Mouse (Mus musculus): ENCODE data around the gene Tmem156. TPM values are rescaled to one million over a fixed set of nuclear protein-coding genes. Genes with fewer than 3 reads are reported as not detected.

The Tmem156 gene
- total RNA-seq, 2 experiments from 2014 or later = 2.5 to 16.3 TPM

- no peak for ATAC-seq (replicated peaks; ENCODE audit: low FRiP score, poor library complexity, severe bottlenecking)
These were observed 8.1 kb upstream of the Tmem156 start for GRCm38 (mm10) chr5:65100002-65100401.

GRCm38 (mm10) chr5:65097457-65097856, 5.5 kb upstream of the Tmem156 start:
- ATAC-seq (replicated peaks; ENCODE audit: low FRiP score, poor library complexity, severe bottlenecking) = no peak

GRCm38 (mm10) chr5:65096805-65097204, 4.9 kb upstream of the Tmem156 start:
- no peak for ATAC-seq (replicated peaks; ENCODE audit: low FRiP score, poor library complexity, severe bottlenecking)

- ATAC-seq (replicated peaks; ENCODE audit: low FRiP score, poor library complexity, severe bottlenecking) = no peak
These were observed 4.2 kb upstream of the Tmem156 start for GRCm38 (mm10) chr5:65096082-65096481.

GRCm38 (mm10) chr5:65094902-65095545, 3.1 kb upstream of the Tmem156 start:
- ATAC-seq (replicated peaks; ENCODE audit: low FRiP score, poor library complexity, severe bottlenecking) = no peak

GRCm38 (mm10) chr5:65093769-65094168, 1.8 kb upstream of the Tmem156 start:
- ATAC-seq (replicated peaks; ENCODE audit: low FRiP score, poor library complexity, severe bottlenecking) = no peak

- no peak for ATAC-seq (replicated peaks; ENCODE audit: low FRiP score, poor library complexity, severe bottlenecking)
These were observed 611 bp downstream of the Tmem156 start for GRCm38 (mm10) chr5:65091184-65091858.

GRCm38 (mm10) chr5:65089707-65090106, 2.2 kb downstream of the Tmem156 start:
- ATAC-seq (replicated peaks; ENCODE audit: low FRiP score, poor library complexity, severe bottlenecking) = no peak

GRCm38 (mm10) chr5:65086522-65086921, 5.4 kb downstream of the Tmem156 start:
- no peak for ATAC-seq (replicated peaks; ENCODE audit: low FRiP score, poor library complexity, severe bottlenecking)

- ATAC-seq (replicated peaks; ENCODE audit: low FRiP score, poor library complexity, severe bottlenecking) = no peak
These were observed 10.1 kb downstream of the Tmem156 start for GRCm38 (mm10) chr5:65081836-65082235.

GRCm38 (mm10) chr5:65079881-65080280, 12.1 kb downstream of the Tmem156 start:
- no peak for ATAC-seq (replicated peaks; ENCODE audit: low FRiP score, poor library complexity, severe bottlenecking)

- no peak for ATAC-seq (replicated peaks; ENCODE audit: low FRiP score, poor library complexity, severe bottlenecking)
These were observed 13.9 kb downstream of the Tmem156 start for GRCm38 (mm10) chr5:65078081-65078480.

- no peak for ATAC-seq (replicated peaks; ENCODE audit: low FRiP score, poor library complexity, severe bottlenecking)
These were observed 15.2 kb downstream of the Tmem156 start for GRCm38 (mm10) chr5:65076748-65077147.

GRCm38 (mm10) chr5:65076087-65076486, 15.8 kb downstream of the Tmem156 start:
- ATAC-seq (replicated peaks; ENCODE audit: low FRiP score, poor library complexity, severe bottlenecking) = no peak

- ATAC-seq (replicated peaks; ENCODE audit: low FRiP score, poor library complexity, severe bottlenecking) = no peak
These were observed 17.2 kb downstream of the Tmem156 start for GRCm38 (mm10) chr5:65074693-65075092.

GRCm38 (mm10) chr5:65073247-65073646, 18.7 kb downstream of the Tmem156 start:
- ATAC-seq (replicated peaks; ENCODE audit: low FRiP score, poor library complexity, severe bottlenecking) = no peak

GRCm38 (mm10) chr5:65071689-65072118, 20.2 kb downstream of the Tmem156 start:
- no peak for ATAC-seq (replicated peaks; ENCODE audit: low FRiP score, poor library complexity, severe bottlenecking)

- ATAC-seq (replicated peaks; ENCODE audit: low FRiP score, poor library complexity, severe bottlenecking) = no peak
These were observed 22.1 kb downstream of the Tmem156 start for GRCm38 (mm10) chr5:65069872-65070271.

GRCm38 (mm10) chr5:65068166-65068565, 23.8 kb downstream of the Tmem156 start:
- ATAC-seq (replicated peaks; ENCODE audit: low FRiP score, poor library complexity, severe bottlenecking) = no peak

- no peak for ATAC-seq (replicated peaks; ENCODE audit: low FRiP score, poor library complexity, severe bottlenecking)
These were observed 28.7 kb downstream of the Tmem156 start for GRCm38 (mm10) chr5:65063266-65063665.

- ATAC-seq (replicated peaks; ENCODE audit: low FRiP score, poor library complexity, severe bottlenecking) = no peak
These were observed 29.7 kb downstream of the Tmem156 start for GRCm38 (mm10) chr5:65062236-65062635.

- ATAC-seq (replicated peaks; ENCODE audit: low FRiP score, poor library complexity, severe bottlenecking) = no peak
These were observed 32.1 kb downstream of the Tmem156 start for GRCm38 (mm10) chr5:65059806-65060205.
